Mouse (Mus musculus) intestine, postnatal 0 days (tissue): ENCODE data around the gene Fbln1. TPM values are rescaled to one million over a fixed set of nuclear protein-coding genes. Genes with fewer than 3 reads are reported as not detected.
A peak's percentile ranks its signal among the peaks of the same experiment; 100 is the strongest.

Experiments
- ATAC-seq: fragments of 200-750 bp; cut with Nextera tagmentation; 2 replicates; pipeline ENCODE4 v1.8.0; 2017; ENCODE audit warnings: mild to moderate bottlenecking, moderate TSS enrichment, moderate library complexity
- H3K27ac ChIP-seq: fragments of 300-500 bp; sonication (generic); 2 replicates; pipeline ENCODE4 v1.5.1; 2014; ENCODE audit warnings: mild to moderate bottlenecking, low read depth, low read length, moderate library complexity
- H3K27me3 ChIP-seq: fragments of 300-500 bp; sonication (generic); replicated peaks from 2 replicates; pipeline ENCODE4 v1.6.1; 2014; ENCODE audit warnings: low read length, mixed read lengths; ENCODE audit not compliant: control insufficient read depth, insufficient read depth
- H3K36me3 ChIP-seq: fragments of 300-500 bp; sonication (generic); 2 replicates; pipeline ENCODE4 v1.6.1; 2014; ENCODE audit warnings: mild to moderate bottlenecking, moderate library complexity; ENCODE audit not compliant: control insufficient read depth, insufficient read depth
- H3K4me1 ChIP-seq: fragments of 300-500 bp; sonication (generic); replicated peaks from 2 replicates; pipeline ENCODE4 v1.6.1; 2014; ENCODE audit warnings: antibody characterized with exemption, low read length, mixed read lengths; ENCODE audit not compliant: control insufficient read depth, insufficient read depth
- H3K4me2 ChIP-seq: fragments of 300-500 bp; sonication (generic); replicated peaks from 2 replicates; pipeline ENCODE4 v1.6.1; 2014; ENCODE audit warnings: low read depth, mild to moderate bottlenecking, moderate library complexity
- H3K4me3 ChIP-seq: fragments of 300-500 bp; sonication (generic); 2 replicates; pipeline ENCODE4 v1.5.1; 2014; ENCODE audit warnings: low read depth, low read length
- H3K9ac ChIP-seq: fragments of 300-500 bp; sonication (generic); 2 replicates; pipeline ENCODE4 v1.6.1; 2014; ENCODE audit warnings: mild to moderate bottlenecking, low read depth, low read length
- H3K9me3 ChIP-seq: fragments of 300-500 bp; sonication (generic); 2 replicates; pipeline ENCODE4 v1.6.1; 2016; ENCODE audit warnings: mixed run types; ENCODE audit not compliant: control insufficient read depth
- CTCF ChIP-seq: sonication (generic); IDR thresholded peaks from 2 replicates; pipeline ENCODE4 v1.5.1; 2016; ENCODE audit warnings: low read depth, mild to moderate bottlenecking, control low read depth, antibody characterized with exemption, moderate library complexity
- WGBS: fragments of 180-500 bp; shearing (Covaris S2); extraction: QIAGEN DNeasy Blood & Tissue Kit; methylation state at CpG from one replicate; pipeline ENCODE4 v1.1.7; 2014; 5-methylcytosine and 5-hydroxymethylcytosine counted together
- polyA plus RNA-seq: library from polyadenylated mRNA; unstranded; fragments of >200 nt; fragmentation: Nextera tagmentation; extraction: Ambion mirVana; gene quantifications from 2 replicates; pipeline ENCODE4 v1.2.1, GENCODE M21; 2015

Fbln1 gene
- polyA plus RNA-seq, 1 experiment from 2014 or later: 97.9 TPM

DNA sequence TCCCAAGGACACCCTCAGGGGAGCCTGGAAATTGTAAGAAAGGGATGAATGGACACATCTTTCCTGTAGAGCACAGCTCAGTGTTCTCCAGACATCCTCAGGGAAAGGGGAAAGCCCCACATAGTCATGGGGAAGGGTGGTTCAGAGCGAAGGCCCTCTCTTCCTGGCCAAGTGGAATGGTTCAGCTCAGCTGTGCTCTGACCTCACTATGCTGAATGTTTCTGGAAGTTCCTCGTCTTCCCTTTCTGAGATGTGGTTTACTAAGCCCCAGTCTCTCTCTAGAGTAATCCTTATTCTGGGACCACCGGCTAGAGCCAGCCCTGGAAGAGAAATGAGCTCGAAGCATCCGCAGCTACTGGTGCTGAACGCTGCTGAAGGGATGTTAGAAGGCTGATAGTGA lies 14.6 kb downstream of the Fbln1 start:
- no peak for TF ChIP-seq CTCF
- Histone ChIP-seq H3K4me1 (no peaks in the 10 kb centered on the region), H3K36me3 (peaks cover 33% of the 10 kb centered on the region), H3K9me3 (no peaks in the 10 kb centered on the region), H3K4me2 (no peak overlapping the region), H3K9ac (no peak overlapping the region), H3K27me3 (no peaks in the 10 kb centered on the region), H3K4me3 (no peak overlapping the region), H3K27ac (no peak overlapping the region)
- no peak for ATAC-seq
- 86% methylated on average over 6 of the region's 6 CpGs for WGBS

DNA sequence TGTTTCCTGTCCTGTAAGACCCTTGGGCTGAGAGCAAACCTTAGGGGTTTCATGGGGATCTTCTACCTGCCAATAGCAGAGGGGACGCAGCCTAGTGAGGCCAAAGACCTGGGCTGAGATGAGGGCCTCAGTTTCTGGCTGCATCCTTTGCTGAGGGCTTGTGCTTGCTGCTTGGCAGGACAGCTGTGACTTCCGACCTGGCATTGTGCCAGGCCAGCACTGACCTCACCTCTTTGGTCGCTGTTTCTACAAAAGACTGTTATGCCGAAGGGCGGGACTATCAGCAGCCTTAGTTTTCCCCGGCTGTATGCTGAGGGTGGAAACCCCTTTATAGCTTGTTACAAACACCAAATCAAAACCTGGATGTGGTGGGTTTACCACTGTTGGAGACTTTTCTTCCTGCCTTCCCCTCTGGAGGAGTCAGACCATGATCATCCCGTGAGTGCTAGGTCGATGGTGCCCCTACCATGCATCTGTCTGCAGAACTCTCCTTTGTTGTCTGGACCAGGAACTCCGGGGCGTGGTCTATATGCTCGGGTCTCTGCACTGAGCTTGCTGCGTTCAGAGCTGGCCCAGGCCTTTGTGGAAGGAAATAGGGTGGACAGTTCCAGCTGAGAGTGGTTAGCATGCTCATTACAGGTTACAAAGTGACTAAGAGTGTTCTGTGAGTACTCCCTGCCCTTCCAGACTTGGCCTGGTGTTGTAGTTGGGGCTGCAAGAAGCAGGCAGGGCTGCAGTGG lies 15.5 kb downstream of the Fbln1 start:
- Histone ChIP-seq H3K4me2 (no peak overlapping the region), H3K27ac (no peak overlapping the region), H3K9me3 (no peaks in the 10 kb centered on the region), H3K36me3 (peaks cover 27% of the 10 kb centered on the region), H3K9ac (no peak overlapping the region), H3K4me1 (no peaks in the 10 kb centered on the region), H3K4me3 (no peak overlapping the region), H3K27me3 (no peaks in the 10 kb centered on the region)
- 0 out of 2 replicates have a peak, but pooled peaks have one; percentile 29 for ATAC-seq
- 46% methylated on average over 12 of the region's 12 CpGs for WGBS
- TF ChIP-seq CTCF: no peak

DNA sequence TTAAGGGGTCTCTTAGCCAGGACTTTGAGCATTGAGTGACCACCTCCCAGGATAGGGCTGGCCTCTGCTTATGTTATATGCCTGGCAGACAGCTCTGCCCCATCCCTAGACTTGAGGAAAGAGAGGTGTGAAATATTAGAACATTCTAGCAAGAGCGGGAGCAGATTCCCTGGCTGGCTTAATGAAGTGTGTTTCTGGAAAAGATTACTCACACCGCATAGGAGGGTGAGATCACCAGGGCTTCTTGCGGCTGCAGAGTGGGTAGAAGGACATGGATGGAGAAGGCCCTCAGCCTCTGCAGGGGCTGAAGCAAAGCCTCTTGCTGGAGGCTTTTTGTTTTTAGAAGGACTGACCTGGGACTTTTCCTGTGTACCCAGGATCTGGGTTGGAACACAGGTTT lies 19.9 kb downstream of the Fbln1 start:
- Histone ChIP-seq H3K27me3 (no peaks in the 10 kb centered on the region), H3K4me3 (no peak overlapping the region), H3K9me3 (no peaks in the 10 kb centered on the region), H3K9ac (no peak overlapping the region), H3K36me3 (peaks cover 41% of the 10 kb centered on the region), H3K4me2 (no peak overlapping the region), H3K27ac (no peak overlapping the region), H3K4me1 (peaks cover 3% of the 10 kb centered on the region; the same call in 1 of the 2 replicates)
- 96% methylated on average over 3 of the region's 3 CpGs for WGBS
- TF ChIP-seq CTCF: no peak
- no peak for ATAC-seq

DNA sequence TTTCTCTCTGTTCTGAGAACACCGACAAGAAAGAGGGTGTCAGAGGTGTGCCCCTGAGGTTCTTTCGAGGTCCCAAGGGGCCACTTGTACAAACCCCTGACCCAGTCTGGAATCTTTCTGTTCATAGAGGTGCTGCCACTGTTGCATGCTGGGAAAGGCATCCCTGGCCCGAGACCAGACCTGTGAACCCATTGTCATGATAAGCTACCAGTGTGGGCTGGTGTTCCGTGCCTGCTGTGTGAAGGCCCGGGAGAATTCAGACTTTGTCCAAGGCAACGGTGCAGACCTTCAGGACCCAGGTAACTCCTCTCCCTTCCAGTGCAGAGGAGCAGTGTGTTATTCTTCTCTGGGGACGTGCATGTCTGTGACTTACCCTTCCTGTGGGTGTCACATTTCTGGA lies 21.1 kb downstream of the Fbln1 start:
- H3K36me3 ChIP-seq: peaks cover 41% of the 10 kb centered on the region
- no peak for ATAC-seq
- no peak overlapping the region for H3K4me3 ChIP-seq
- H3K4me1 ChIP-seq: peaks cover 8% of the 10 kb centered on the region
- no peak overlapping the region for H3K27ac ChIP-seq
- H3K4me2 ChIP-seq: no peak overlapping the region
- H3K9ac ChIP-seq: no peak overlapping the region
- TF ChIP-seq CTCF: no peak
- no peaks in the 10 kb centered on the region for H3K9me3 ChIP-seq
- H3K27me3 ChIP-seq: no peaks in the 10 kb centered on the region
- WGBS: 73% methylated on average over 7 of the region's 7 CpGs

DNA sequence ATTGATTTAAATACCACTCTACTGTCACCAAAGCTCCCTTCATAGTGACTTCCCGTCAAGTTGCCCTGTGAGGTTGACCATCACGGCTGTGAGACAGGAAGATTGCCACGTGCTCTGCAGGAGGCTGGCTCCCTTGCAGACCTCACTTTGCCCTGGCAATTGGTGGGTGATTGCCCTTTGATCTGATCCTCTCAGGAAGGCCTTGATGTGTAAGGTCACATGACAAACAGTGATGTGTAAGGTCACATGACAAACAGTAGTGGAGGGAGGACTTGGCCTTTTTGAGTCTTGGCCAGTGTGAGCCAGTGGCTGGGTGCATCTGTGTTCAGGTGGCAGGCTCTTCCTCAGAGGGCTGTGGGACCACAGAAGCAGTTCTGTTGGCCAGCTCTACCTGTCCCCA lies 22.8 kb downstream of the Fbln1 start:
- peaks cover 9% of the 10 kb centered on the region for H3K4me1 ChIP-seq
- H3K36me3 ChIP-seq: peaks cover 31% of the 10 kb centered on the region
- H3K27me3 ChIP-seq: no peaks in the 10 kb centered on the region
- no peak overlapping the region for H3K4me3 ChIP-seq
- H3K9me3 ChIP-seq: no peaks in the 10 kb centered on the region
- H3K9ac ChIP-seq: no peak overlapping the region
- TF ChIP-seq CTCF: no peak
- WGBS: 51% methylated on average over 3 of the region's 3 CpGs
- no peak overlapping the region for H3K4me2 ChIP-seq
- ATAC-seq: no peak
- H3K27ac ChIP-seq: peak overlapping the region; percentile 92; the same call in 1 of the 2 replicates

DNA sequence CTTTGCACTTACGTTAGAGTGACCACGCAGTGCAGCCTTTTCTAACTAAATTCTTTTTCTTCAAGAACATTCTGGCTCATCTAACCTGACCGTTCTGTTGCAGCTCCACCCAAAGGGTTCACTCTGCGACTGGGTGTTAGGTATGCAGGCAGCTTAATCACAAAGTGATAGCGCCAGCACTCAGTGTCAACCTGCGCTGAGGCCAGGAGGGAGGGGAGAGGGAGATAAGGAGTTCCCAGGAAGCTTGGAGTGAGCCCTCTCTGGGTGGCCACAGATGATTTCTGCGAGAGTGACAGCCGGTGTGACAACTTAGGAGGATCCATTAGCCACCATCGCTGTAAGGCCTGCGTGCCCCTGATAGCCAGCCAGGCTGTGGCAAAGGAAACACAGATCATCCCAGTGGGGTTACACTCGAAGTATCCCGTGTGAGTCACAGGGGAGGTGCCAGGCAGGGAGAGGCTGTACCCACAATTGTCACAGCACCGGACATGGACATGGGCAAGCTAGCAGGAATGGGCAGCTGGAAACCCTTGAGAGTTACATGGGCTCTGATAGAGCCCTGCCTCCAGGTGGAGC lies 24.3 kb downstream of the Fbln1 start:
- ATAC-seq: no peak; the same call in 1 of the 2 replicates
- H3K36me3 ChIP-seq: peaks cover 16% of the 10 kb centered on the region; the same call in 1 of the 2 replicates
- no peak overlapping the region; the same call in 1 of the 2 replicates for H3K4me2 ChIP-seq
- no peaks in the 10 kb centered on the region for H3K27me3 ChIP-seq
- peaks cover 13% of the 10 kb centered on the region for H3K4me1 ChIP-seq
- WGBS: 32% methylated on average over 13 of the region's 13 CpGs
- H3K9ac ChIP-seq: no peak overlapping the region
- H3K9me3 ChIP-seq: no peaks in the 10 kb centered on the region
- H3K4me3 ChIP-seq: no peak overlapping the region
- H3K27ac ChIP-seq: peak overlapping the region; percentile 92
- no peak; the same call in 1 of the 2 replicates for TF ChIP-seq CTCF
